Mouse (Mus musculus) adipocyte (in vitro differentiated cells): ENCODE measurements around the gene Gm20918.
"Not testable (repeated sequence)": the region's sequence is repeated elsewhere in the genome, so short reads cannot be mapped to it uniquely, and the experiment has no call there.

ENCODE experiments used
- DNase-seq: peaks from one replicate; pipeline ENCODE4 v3.0.0-alpha.2; 2016; ENCODE audit warnings: low spot score

Gene Gm20918

DNA sequence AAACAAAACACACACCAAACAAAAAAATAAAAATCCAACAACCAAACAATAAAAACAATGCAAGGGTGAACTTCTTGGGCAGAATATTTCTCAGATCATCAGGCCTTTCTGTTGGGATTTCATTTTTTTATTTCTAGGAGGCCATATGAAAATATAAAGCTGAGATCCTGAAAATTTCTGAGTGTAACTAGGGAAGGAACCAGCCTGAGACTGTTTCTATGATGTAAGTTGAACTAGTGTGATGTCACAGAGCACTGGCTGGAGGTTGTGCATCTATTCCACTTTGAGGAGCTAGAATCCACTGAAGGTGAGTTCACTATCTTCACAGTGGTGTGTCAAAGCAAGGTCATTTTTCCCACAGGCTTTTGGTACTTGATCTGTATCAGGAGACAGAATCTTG, at the start of gene Gm20918:
TSS of gene Gm20918 (plus strand) at position 301 of the 400 bp plus-strand sequence.
- DNase-seq, result not testable (repeated sequence)
